Mouse (Mus musculus) limb, embryonic 11.5 days (tissue): ENCODE measurements around the gene Lrrc8e. TPM values are rescaled to one million over a fixed set of nuclear protein-coding genes. Genes with fewer than 3 reads are reported as not detected.
A peak's percentile ranks its signal among the peaks of the same experiment; 100 is the strongest.

ENCODE experiments used
- ATAC-seq: fragments of 200-750 bp; cut with Nextera tagmentation; 2 replicates; pipeline ENCODE4 v1.8.0; 2017; ENCODE audit warnings: low read depth; ENCODE audit not compliant: insufficient number of reproducible peaks, low FRiP score, low TSS enrichment
- DNase-seq: peaks from one replicate; pipeline ENCODE4 v3.0.0-alpha.2; 2015; ENCODE audit warnings: low spot score
- H3K27ac ChIP-seq: fragments of 300-500 bp; sonication (generic); replicated peaks from 2 replicates; pipeline ENCODE4 v1.5.1; 2014; ENCODE audit warnings: low read depth, mild to moderate bottlenecking, low read length
- H3K27me3 ChIP-seq: fragments of 300-500 bp; sonication (generic); 2 replicates; pipeline ENCODE4 v1.6.1; 2014; ENCODE audit warnings: mild to moderate bottlenecking, low read length, mixed read lengths; ENCODE audit not compliant: control insufficient read depth, insufficient read depth
- H3K36me3 ChIP-seq: fragments of 300-500 bp; sonication (generic); 2 replicates; pipeline ENCODE4 v1.6.1; 2014; ENCODE audit warnings: mild to moderate bottlenecking, low read length, moderate library complexity, mixed read lengths; ENCODE audit not compliant: control insufficient read depth, insufficient read depth
- H3K4me1 ChIP-seq: fragments of 300-500 bp; sonication (generic); 2 replicates; pipeline ENCODE4 v1.6.1; 2014; ENCODE audit warnings: low read length, mixed read lengths; ENCODE audit not compliant: control insufficient read depth, insufficient read depth
- H3K4me2 ChIP-seq: fragments of 300-500 bp; sonication (generic); 2 replicates; pipeline ENCODE4 v1.6.1; 2014; ENCODE audit warnings: low read depth, mild to moderate bottlenecking, moderate library complexity; ENCODE audit not compliant: severe bottlenecking
- H3K4me3 ChIP-seq: fragments of 300-500 bp; sonication (generic); 2 replicates; pipeline ENCODE4 v1.5.1; 2014; ENCODE audit warnings: low read depth, low read length
- H3K9ac ChIP-seq: fragments of 300-500 bp; sonication (generic); 2 replicates; pipeline ENCODE4 v1.6.1; 2014; ENCODE audit warnings: mild to moderate bottlenecking, low read length
- H3K9me3 ChIP-seq: fragments of 300-500 bp; sonication (generic); 2 replicates; pipeline ENCODE4 v1.6.1; 2016; ENCODE audit warnings: low read length; ENCODE audit not compliant: control insufficient read depth
- WGBS: fragments of 180-500 bp; shearing (Covaris S2); extraction: QIAGEN DNeasy Blood & Tissue Kit; methylation state at CpG from one replicate; pipeline ENCODE4 v1.1.7; 2014; 5-methylcytosine and 5-hydroxymethylcytosine counted together
- polyA plus RNA-seq: library from polyadenylated mRNA; unstranded; fragments of >200 nt; fragmentation: Nextera tagmentation; extraction: Ambion mirVana; gene quantifications from 2 replicates; pipeline ENCODE4 v1.2.1, GENCODE M21; 2014

Lrrc8e gene
- polyA plus RNA-seq, 1 experiment from 2014 or later: 0.13 TPM

DNA sequence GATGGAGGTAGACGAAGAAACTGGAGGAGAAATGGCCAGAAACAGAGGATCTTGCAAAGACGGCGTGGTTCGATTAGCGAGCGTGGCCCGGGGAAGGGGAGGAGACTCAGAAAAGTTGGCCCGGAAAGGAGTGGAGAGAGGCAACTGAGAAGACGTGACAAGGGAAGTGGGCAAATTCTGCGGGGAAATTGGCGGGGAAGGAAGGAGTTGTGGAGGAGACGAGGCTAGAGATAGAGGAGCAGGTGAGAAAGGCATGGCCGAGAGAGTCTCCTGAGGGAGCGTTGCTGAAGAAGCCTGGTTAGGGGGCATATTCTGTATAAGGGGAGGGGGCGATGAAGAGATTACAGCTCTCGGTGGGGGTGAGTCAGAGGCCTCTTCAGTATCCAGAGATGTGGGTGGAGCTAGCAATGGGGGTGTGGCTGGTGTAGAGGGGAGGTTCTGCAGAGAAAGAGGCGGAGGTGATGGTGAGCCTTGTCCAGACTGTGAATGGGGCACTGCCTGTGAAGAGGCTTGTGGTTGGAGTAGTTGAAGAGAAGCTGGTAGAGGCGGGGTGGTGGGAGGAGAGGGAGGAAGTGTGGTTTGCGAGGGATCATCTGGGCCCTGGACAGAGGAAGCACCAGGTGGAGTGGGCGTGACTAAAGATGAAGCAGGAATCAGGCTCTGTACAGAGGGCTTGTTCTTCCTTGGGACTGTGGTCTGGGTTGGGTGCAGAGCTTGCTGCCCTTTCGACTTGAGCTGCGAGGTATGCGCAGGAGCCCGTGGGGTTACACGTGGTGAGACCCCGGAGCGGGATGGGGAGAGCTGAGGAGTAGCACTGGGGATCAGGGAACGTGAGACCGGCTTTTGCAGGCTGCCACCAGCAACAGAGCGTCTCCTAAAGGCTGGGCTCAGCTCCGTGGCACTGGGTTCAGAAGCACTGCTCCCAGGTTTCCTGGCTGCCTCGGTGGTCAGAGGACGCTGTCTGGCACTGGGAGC is 12.3 kb upstream of the Lrrc8e start:
- no peak overlapping the region for H3K9ac ChIP-seq
- no peaks in the 10 kb centered on the region; the same call in 1 of the 2 replicates for H3K9me3 ChIP-seq
- H3K4me3 ChIP-seq: peak overlapping the region; percentile 35
- no peak overlapping the region for H3K27ac ChIP-seq
- 8% methylated on average over 33 of the region's 33 CpGs for WGBS
- DNase-seq: peak; percentile 55
- peaks cover 35% of the 10 kb centered on the region for H3K27me3 ChIP-seq
- peaks cover 9% of the 10 kb centered on the region; the same call in 1 of the 2 replicates for H3K4me1 ChIP-seq
- ATAC-seq: peak; percentile 11; the same call in 1 of the 2 replicates
- peak overlapping the region; percentile 88 for H3K4me2 ChIP-seq
- no peaks in the 10 kb centered on the region; the same call in 1 of the 2 replicates for H3K36me3 ChIP-seq

DNA sequence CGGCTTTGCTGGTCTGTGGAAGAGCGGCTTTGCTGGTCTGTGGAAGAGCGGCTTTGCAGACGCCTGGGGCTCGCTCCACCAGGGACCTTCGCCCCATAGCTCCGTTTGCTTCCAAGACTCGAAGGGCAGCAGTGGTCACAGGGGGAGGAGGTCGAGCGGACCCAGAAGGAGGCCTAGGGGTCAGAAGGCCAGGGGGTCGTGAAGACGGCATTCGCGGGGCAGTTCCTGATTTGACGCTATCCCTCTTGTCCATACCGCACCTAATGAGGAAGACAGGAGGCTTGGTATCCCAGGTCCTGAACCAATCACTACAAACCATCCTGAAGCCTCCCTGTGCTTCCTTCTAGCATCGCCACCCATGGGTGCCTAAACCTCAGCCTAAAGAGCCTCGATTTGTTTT is 10.3 kb upstream of the Lrrc8e start:
- WGBS: 6% methylated on average over 15 of the region's 18 CpGs
- peak overlapping the region; percentile 44 for H3K9ac ChIP-seq
- peak overlapping the region; percentile 43 for H3K4me3 ChIP-seq
- ATAC-seq: no peak
- peak; percentile 29 for DNase-seq
- peak overlapping the region; percentile 93 for H3K4me2 ChIP-seq
- peaks cover 9% of the 10 kb centered on the region; the same call in 1 of the 2 replicates for H3K4me1 ChIP-seq
- peaks cover 35% of the 10 kb centered on the region for H3K27me3 ChIP-seq
- H3K9me3 ChIP-seq: no peaks in the 10 kb centered on the region; the same call in 1 of the 2 replicates
- no peak overlapping the region for H3K27ac ChIP-seq
- H3K36me3 ChIP-seq: no peaks in the 10 kb centered on the region

DNA sequence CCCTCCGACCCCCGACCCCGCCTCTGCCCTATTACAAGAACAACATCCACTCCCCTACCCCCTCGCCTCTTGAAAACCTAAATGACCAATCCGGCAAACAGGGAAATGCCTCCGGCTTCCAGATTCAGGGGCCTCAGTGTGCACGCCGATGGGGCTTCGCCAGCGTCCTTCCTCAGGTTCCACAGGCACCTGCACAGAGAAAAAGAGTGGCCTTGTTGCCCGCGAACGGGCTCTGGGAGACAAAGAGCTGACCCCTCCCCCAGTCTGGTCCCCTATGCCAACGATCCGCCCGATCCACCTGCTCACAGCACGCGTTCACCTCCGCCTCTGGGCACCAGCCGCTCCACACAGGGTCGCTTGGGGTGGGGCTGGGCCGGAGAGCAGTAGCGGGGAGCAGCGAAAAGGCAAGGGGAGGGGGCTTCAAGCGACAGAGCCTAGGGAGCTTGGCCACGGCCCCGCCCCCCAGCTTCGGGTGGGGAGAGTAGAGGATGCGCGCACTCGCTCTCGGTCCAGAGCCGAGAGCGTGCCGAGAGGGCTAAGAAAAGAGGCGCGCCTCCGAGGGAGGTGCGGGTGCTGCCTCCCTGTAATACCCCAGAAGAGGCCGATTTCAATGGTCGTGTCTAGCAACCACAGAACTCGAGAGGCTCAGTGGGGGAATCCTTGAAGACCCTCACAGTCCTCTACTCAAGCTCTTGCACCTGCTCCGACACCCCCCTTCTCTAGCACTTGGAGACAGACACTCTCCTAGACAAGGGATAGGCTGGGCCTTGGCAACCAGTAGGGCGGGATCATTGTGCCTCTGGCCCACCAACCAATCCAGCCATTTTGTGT is 9.6 kb upstream of the Lrrc8e start, which contains the start of gene Prr36:
Prr36 (minus strand) TSS at position 669 of the 831 bp plus-strand sequence.
- Histone ChIP-seq H3K4me3 (peak within 1 kb of the TSS; percentile 43), H3K4me1 (peaks cover 9% of the 10 kb centered on the region; the same call in 1 of the 2 replicates), H3K9ac (peak within 1 kb of the TSS; percentile 59), H3K9me3 (no peaks in the 10 kb centered on the region; the same call in 1 of the 2 replicates), H3K27ac (no peak within 1 kb of the TSS), H3K36me3 (no peaks in the 10 kb centered on the region), H3K4me2 (peak within 1 kb of the TSS; percentile 93), H3K27me3 (peaks cover 35% of the 10 kb centered on the region)
- DNase-seq (peak; percentile 56), ATAC-seq (peak; percentile 35; the same call in 1 of the 2 replicates)
- under 1% methylated on average over 44 of the region's 44 CpGs for WGBS

DNA sequence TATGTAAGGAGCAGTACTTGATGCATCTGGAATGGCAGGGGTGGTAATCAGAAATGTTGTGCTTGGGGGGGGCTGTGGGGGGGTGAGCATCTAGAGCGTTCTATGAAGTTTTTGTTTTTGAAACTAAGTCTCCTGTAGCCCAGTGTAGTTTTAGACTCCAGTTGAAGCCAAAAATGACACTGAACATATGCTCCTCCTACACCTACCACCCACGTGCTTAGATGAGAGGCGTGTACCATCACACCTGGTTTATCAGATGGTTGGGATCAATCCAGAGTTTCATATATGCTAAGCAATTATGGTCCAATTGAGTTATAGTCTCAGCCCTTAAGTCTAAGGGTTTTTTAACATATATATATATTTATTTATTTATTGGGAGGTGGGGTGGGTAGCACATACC is 7.0 kb upstream of the Lrrc8e start:
- DNase-seq: no peak
- 90% methylated on average over 3 of the region's 3 CpGs for WGBS
- no peak for ATAC-seq
- no peak overlapping the region for H3K9ac ChIP-seq
- H3K4me2 ChIP-seq: no peak overlapping the region
- peaks cover 33% of the 10 kb centered on the region for H3K27me3 ChIP-seq
- H3K9me3 ChIP-seq: no peaks in the 10 kb centered on the region; the same call in 1 of the 2 replicates
- H3K27ac ChIP-seq: no peak overlapping the region
- peaks cover 7% of the 10 kb centered on the region; the same call in 1 of the 2 replicates for H3K4me1 ChIP-seq
- H3K36me3 ChIP-seq: no peaks in the 10 kb centered on the region
- H3K4me3 ChIP-seq: no peak overlapping the region

DNA sequence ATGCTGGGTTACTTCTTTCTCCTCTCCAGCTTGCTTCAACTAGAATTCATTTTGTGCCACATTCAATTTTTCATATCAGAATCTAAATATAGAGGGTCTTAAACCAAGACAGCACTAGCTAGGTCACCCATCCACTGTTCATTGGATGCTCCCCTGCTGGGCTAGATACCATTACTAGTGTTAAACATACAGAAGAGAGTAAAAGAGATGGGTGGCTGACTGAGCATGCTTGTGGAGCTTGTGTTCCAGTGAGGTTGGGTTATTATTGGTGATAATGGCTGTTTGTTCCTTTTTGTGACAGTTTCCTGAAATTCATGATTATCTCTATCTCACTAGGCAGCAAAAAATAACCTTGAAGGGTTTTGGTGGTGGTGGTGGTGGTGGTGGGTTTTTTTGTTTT is 4.6 kb upstream of the Lrrc8e start:
- DNase-seq: no peak
- Histone ChIP-seq H3K9ac (no peak overlapping the region), H3K4me3 (no peak overlapping the region), H3K36me3 (no peaks in the 10 kb centered on the region), H3K27me3 (peaks cover 20% of the 10 kb centered on the region), H3K27ac (no peak overlapping the region), H3K4me1 (peaks cover 6% of the 10 kb centered on the region; the same call in 1 of the 2 replicates), H3K9me3 (no peaks in the 10 kb centered on the region; the same call in 1 of the 2 replicates), H3K4me2 (no peak overlapping the region)
- ATAC-seq: no peak

DNA sequence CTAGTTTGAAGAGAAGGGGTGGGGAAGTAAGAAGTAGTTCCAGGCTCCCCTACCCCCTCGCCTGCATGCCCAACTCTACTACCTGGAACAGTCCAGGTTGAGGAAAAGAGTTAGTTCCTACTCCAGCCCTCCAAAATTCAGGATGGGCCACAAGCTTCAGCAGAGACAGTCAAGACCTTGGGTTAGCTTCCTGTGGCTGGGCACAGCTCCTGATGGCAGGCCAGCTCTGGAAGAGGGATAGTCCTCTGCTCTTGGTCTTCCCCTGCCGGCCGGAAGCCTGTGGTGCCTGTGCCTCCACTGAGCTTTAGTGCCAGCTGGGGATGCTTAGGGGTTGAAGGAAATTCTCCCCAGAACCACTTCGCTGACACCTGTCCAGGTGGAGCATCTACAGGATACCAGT is 304 bp upstream of the Lrrc8e start:
- WGBS: 11% methylated on average over 4 of the region's 4 CpGs
- ATAC-seq (0 out of 2 replicates have a peak, but pooled peaks have one; percentile 26), DNase-seq (no peak)
- Histone ChIP-seq H3K36me3 (no peaks in the 10 kb centered on the region), H3K4me1 (0 out of 2 replicates have a peak, but pooled peaks cover 3% of the 10 kb centered on the region), H3K9ac (no peak overlapping the region), H3K27ac (no peak overlapping the region), H3K4me3 (peak overlapping the region; percentile 19), H3K9me3 (no peaks in the 10 kb centered on the region), H3K4me2 (peak overlapping the region; percentile 47), H3K27me3 (peaks cover 14% of the 10 kb centered on the region)

DNA sequence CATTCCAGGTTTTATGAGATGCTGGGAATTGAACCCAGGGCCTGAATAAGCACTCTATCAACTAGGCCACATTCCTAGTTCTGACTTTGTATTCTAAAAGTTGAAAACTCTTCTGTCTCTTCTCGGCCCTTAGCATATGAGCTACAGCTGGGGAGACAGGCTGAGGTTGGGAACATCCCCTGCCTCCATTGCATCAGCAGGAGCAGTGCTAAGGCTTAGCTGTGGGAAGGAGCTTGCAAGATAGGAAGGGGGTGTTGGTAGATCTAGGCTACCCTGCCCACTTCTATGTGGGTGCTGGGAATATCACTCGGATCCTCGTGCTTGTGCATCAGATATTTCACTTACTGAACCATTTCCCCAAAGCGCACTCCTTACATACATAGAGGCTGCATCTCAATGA is 1.3 kb downstream of the Lrrc8e start:
- Histone ChIP-seq H3K27ac (no peak overlapping the region), H3K4me3 (no peak overlapping the region), H3K9me3 (no peaks in the 10 kb centered on the region), H3K4me1 (0 out of 2 replicates have a peak, but pooled peaks cover 3% of the 10 kb centered on the region), H3K36me3 (no peaks in the 10 kb centered on the region), H3K4me2 (no peak overlapping the region), H3K9ac (no peak overlapping the region), H3K27me3 (peaks cover 14% of the 10 kb centered on the region)
- DNase-seq: no peak
- no peak for ATAC-seq
- 89% methylated on average over 4 of the region's 4 CpGs for WGBS

DNA sequence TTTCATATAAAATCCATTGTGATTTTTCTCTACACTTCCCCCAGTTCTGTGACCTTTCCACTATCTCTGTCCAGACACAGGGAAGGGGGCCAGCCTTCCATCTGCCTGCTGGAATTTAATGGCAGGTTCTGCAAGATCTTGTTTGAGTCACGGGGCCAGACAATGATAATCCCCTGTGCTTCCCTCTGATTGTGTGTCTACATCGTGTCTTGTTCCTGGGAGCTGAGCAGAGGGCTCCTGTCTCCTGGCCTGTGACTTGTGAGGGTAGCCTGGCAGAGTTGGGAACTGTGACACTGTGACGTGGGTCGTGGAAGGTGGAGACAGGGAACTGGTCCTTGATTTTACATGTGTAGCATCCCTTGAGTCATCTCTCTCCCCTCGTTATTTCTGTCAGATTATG is 3.2 kb downstream of the Lrrc8e start:
- H3K4me2 ChIP-seq: no peak overlapping the region
- WGBS: 76% methylated on average over 5 of the region's 5 CpGs
- H3K27me3 ChIP-seq: peaks cover 14% of the 10 kb centered on the region
- ATAC-seq (no peak), DNase-seq (no peak)
- H3K9me3 ChIP-seq: no peaks in the 10 kb centered on the region
- H3K4me1 ChIP-seq: 0 out of 2 replicates have a peak, but pooled peaks cover 3% of the 10 kb centered on the region
- H3K9ac ChIP-seq: no peak overlapping the region
- no peaks in the 10 kb centered on the region for H3K36me3 ChIP-seq
- no peak overlapping the region for H3K27ac ChIP-seq
- H3K4me3 ChIP-seq: no peak overlapping the region
